Mouse (Mus musculus) kidney, embryonic 16.5 days (tissue): ENCODE measurements around the gene Zfand3. TPM values are rescaled to one million over a fixed set of nuclear protein-coding genes. Genes with fewer than 3 reads are reported as not detected.

Experiments used
- ATAC-seq: fragments of 200-750 bp; cut with Nextera tagmentation; 2 replicates; pipeline ENCODE4 v1.8.0; 2017; ENCODE audit warnings: moderate TSS enrichment; ENCODE audit not compliant: low FRiP score, low TSS enrichment
- H3K27ac ChIP-seq: fragments of 300-500 bp; sonication (generic); 2 replicates; pipeline ENCODE4 v1.5.1; 2014; ENCODE audit warnings: low read length
- H3K27me3 ChIP-seq: fragments of 300-500 bp; sonication (generic); 2 replicates; pipeline ENCODE4 v1.6.1; 2014; ENCODE audit warnings: low read length, control low read depth, mixed read lengths; ENCODE audit not compliant: insufficient read depth
- H3K36me3 ChIP-seq: fragments of 300-500 bp; sonication (generic); 2 replicates; pipeline ENCODE4 v1.6.1; 2014; ENCODE audit warnings: low read length, control low read depth, mixed read lengths; ENCODE audit not compliant: insufficient read depth
- H3K4me1 ChIP-seq: fragments of 300-500 bp; sonication (generic); 2 replicates; pipeline ENCODE4 v1.6.1; 2014; ENCODE audit warnings: low read length, control low read depth, mixed read lengths; ENCODE audit not compliant: insufficient read depth
- H3K4me2 ChIP-seq: fragments of 300-500 bp; sonication (generic); replicated peaks from 2 replicates; pipeline ENCODE4 v1.6.1; 2014; ENCODE audit warnings: low read depth, low read length
- H3K4me3 ChIP-seq: fragments of 300-500 bp; sonication (generic); 2 replicates; pipeline ENCODE4 v1.5.1; 2014; ENCODE audit warnings: mild to moderate bottlenecking, low read length
- H3K9ac ChIP-seq: fragments of 300-500 bp; sonication (generic); replicated peaks from 2 replicates; pipeline ENCODE4 v1.6.1; 2014; ENCODE audit warnings: low read length
- H3K9me3 ChIP-seq: fragments of 300-500 bp; sonication (generic); 2 replicates; pipeline ENCODE4 v1.6.1; 2016; ENCODE audit warnings: low read length, control low read depth
- WGBS: fragments of 180-500 bp; shearing (Covaris S2); extraction: QIAGEN DNeasy Blood & Tissue Kit; methylation state at CpG from one replicate; pipeline ENCODE4 v1.1.7; 2014; 5-methylcytosine and 5-hydroxymethylcytosine counted together
- polyA plus RNA-seq: library from polyadenylated mRNA; unstranded; fragments of >200 nt; fragmentation: Nextera tagmentation; extraction: Ambion mirVana; gene quantifications from 2 replicates; pipeline ENCODE4 v1.2.1, GENCODE M21; 2015

The Zfand3 gene
- polyA plus RNA-seq, 1 experiment from 2014 or later, result 62.0 TPM

GRCm38 (mm10) chr17:29994459-29994858 is 10.1 kb upstream of the Zfand3 start:
- Histone ChIP-seq H3K4me2 (no peak overlapping the region), H3K36me3 (no peaks in the 10 kb centered on the region), H3K9ac (no peak overlapping the region), H3K27ac (no peak overlapping the region), H3K27me3 (no peaks in the 10 kb centered on the region), H3K4me3 (no peak overlapping the region), H3K4me1 (no peaks in the 10 kb centered on the region), H3K9me3 (no peaks in the 10 kb centered on the region)
- 83% methylated on average over 4 of the region's 4 CpGs for WGBS
- ATAC-seq, result no peak

GRCm38 (mm10) chr17:29995986-29996385 is 8.5 kb upstream of the Zfand3 start:
- Histone ChIP-seq H3K4me2 (no peak overlapping the region), H3K4me3 (no peak overlapping the region), H3K27ac (no peak overlapping the region), H3K4me1 (no peaks in the 10 kb centered on the region), H3K36me3 (no peaks in the 10 kb centered on the region), H3K27me3 (no peaks in the 10 kb centered on the region), H3K9ac (no peak overlapping the region), H3K9me3 (no peaks in the 10 kb centered on the region)
- ATAC-seq, result no peak
- WGBS, result 89% methylated on average over 5 of the region's 5 CpGs

DNA sequence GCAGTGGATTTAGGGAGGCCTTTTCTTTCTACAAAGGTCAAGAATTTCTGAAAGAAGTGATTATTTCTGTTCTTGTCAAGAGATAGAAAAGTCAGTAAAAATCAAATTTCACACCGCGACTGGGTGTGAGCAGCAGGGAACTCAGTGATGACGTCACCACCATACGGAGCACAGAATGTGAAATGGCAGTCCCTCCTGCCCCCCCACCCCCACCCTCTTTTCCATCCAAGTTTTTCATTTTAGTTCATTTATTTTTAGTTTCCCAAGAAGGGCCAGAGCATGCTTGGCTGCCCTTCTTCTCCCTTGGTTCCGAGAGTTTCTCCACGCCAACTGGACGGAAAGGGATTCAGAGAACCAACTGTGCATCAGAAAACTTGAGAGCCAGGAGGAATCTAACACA is 6.8 kb upstream of the Zfand3 start:
- H3K4me2 ChIP-seq, result no peak overlapping the region
- H3K9ac ChIP-seq, result no peak overlapping the region
- no peaks in the 10 kb centered on the region for H3K27me3 ChIP-seq
- no peak for ATAC-seq
- no peak overlapping the region for H3K27ac ChIP-seq
- 87% methylated on average over 7 of the region's 7 CpGs for WGBS
- no peaks in the 10 kb centered on the region for H3K4me1 ChIP-seq
- no peak overlapping the region for H3K4me3 ChIP-seq
- H3K9me3 ChIP-seq, result no peaks in the 10 kb centered on the region
- H3K36me3 ChIP-seq, result no peaks in the 10 kb centered on the region

GRCm38 (mm10) chr17:29998566-29999295 is 5.8 kb upstream of the Zfand3 start:
- peaks cover 5% of the 10 kb centered on the region for H3K4me1 ChIP-seq
- H3K4me2 ChIP-seq, result no peak overlapping the region
- no peak overlapping the region for H3K27ac ChIP-seq
- whole genome bisulfite sequencing, result 82% methylated on average over 24 of the region's 24 CpGs
- no peaks in the 10 kb centered on the region for H3K27me3 ChIP-seq
- no peaks in the 10 kb centered on the region for H3K9me3 ChIP-seq
- ATAC-seq, result no peak
- no peak overlapping the region for H3K4me3 ChIP-seq
- no peaks in the 10 kb centered on the region for H3K36me3 ChIP-seq
- no peak overlapping the region for H3K9ac ChIP-seq

DNA sequence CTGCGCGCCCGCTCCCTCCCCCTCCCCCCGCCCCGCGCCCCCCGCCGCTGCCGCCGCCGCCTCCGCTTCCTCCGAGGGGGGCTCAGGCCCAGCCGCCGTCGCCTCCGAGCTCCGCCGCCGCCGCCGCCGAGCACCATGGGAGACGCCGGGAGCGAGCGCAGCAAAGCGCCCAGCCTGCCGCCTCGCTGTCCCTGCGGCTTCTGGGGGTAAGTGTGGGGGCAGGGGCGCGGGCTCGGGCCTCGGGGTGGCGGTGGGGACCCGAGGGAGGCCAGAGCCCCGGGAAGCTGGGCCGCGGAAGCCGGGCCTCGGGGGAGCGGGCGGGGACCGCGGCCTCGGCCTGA is 540 bp downstream of the Zfand3 start:
- Histone ChIP-seq H3K4me1 (peaks cover 40% of the 10 kb centered on the region), H3K4me3 (peak overlapping the region; percentile 98), H3K9ac (peak overlapping the region; percentile 100), H3K4me2 (peak overlapping the region; percentile 70), H3K9me3 (no peaks in the 10 kb centered on the region), H3K27me3 (no peaks in the 10 kb centered on the region), H3K27ac (peak overlapping the region; percentile 100), H3K36me3 (no peaks in the 10 kb centered on the region)
- 4% methylated on average over 10 of the region's 47 CpGs for WGBS
- ATAC-seq, result peak; percentile 39

GRCm38 (mm10) chr17:30005451-30005941 is 963 bp downstream of the Zfand3 start:
- Histone ChIP-seq H3K27me3 (no peaks in the 10 kb centered on the region), H3K4me2 (peak overlapping the region; percentile 70), H3K4me1 (peaks cover 44% of the 10 kb centered on the region), H3K4me3 (peak overlapping the region; percentile 98), H3K9me3 (no peaks in the 10 kb centered on the region), H3K27ac (peak overlapping the region; percentile 100), H3K36me3 (no peaks in the 10 kb centered on the region), H3K9ac (peak overlapping the region; percentile 100)
- peak; percentile 39 for ATAC-seq
- 0% methylated on average over 17 of the region's 19 CpGs for WGBS

- H3K36me3 ChIP-seq, result no peaks in the 10 kb centered on the region
- 0 out of 2 replicates have a peak overlapping the region, but pooled peaks have one; percentile 6 for H3K4me3 ChIP-seq
- no peaks in the 10 kb centered on the region for H3K9me3 ChIP-seq
- 82% methylated on average over 2 of the region's 2 CpGs for WGBS
- no peaks in the 10 kb centered on the region for H3K27me3 ChIP-seq
- peaks cover 45% of the 10 kb centered on the region for H3K4me1 ChIP-seq
- no peak for ATAC-seq
- no peak overlapping the region; the same call in 1 of the 2 replicates for H3K27ac ChIP-seq
- H3K4me2 ChIP-seq, result peak overlapping the region; percentile 29
- 0 out of 2 replicates have a peak overlapping the region, but pooled peaks have one; percentile 12 for H3K9ac ChIP-seq
Observed at GRCm38 (mm10) chr17:30006877-30007276, 2.3 kb downstream of the Zfand3 start.

- no peaks in the 10 kb centered on the region for H3K27me3 ChIP-seq
- H3K4me2 ChIP-seq, result peak overlapping the region; percentile 17; the same call in 1 of the 2 replicates
- 35% methylated on average over 6 of the region's 6 CpGs for WGBS
- no peak for ATAC-seq
- no peak overlapping the region for H3K27ac ChIP-seq
- H3K36me3 ChIP-seq, result no peaks in the 10 kb centered on the region
- no peak overlapping the region for H3K4me3 ChIP-seq
- H3K9me3 ChIP-seq, result no peaks in the 10 kb centered on the region
- no peak overlapping the region for H3K9ac ChIP-seq
- peaks cover 45% of the 10 kb centered on the region for H3K4me1 ChIP-seq
Observed at GRCm38 (mm10) chr17:30007883-30008282, 3.4 kb downstream of the Zfand3 start.

DNA sequence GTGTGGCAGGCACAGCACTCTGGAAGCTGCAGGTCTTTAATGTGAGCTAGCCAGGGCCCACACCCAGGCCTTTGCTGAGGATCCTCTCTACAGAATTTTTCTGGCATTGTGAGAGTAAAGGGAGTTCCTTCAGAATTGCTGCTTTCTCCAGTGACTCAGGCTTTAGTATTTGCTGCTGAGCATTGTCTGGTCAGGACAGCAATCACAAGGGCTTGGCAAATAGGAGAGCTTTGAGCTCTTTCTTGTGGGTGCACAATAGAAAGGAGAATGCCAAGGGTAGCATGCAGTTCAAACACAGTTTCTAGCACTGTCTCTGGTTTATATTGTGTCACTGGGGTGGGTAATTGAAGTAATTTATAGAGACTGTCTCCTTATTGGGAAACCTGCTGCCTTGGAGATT is 3.9 kb downstream of the Zfand3 start:
- H3K27me3 ChIP-seq, result no peaks in the 10 kb centered on the region
- no peak overlapping the region for H3K4me3 ChIP-seq
- peaks cover 43% of the 10 kb centered on the region for H3K4me1 ChIP-seq
- 0 out of 2 replicates have a peak overlapping the region, but pooled peaks have one; percentile 46 for H3K9ac ChIP-seq
- H3K9me3 ChIP-seq, result no peaks in the 10 kb centered on the region
- no peak for ATAC-seq
- H3K36me3 ChIP-seq, result no peaks in the 10 kb centered on the region
- 0 out of 2 replicates have a peak overlapping the region, but pooled peaks have one; percentile 17 for H3K4me2 ChIP-seq
- H3K27ac ChIP-seq, result peak overlapping the region; percentile 58; the same call in 1 of the 2 replicates

DNA sequence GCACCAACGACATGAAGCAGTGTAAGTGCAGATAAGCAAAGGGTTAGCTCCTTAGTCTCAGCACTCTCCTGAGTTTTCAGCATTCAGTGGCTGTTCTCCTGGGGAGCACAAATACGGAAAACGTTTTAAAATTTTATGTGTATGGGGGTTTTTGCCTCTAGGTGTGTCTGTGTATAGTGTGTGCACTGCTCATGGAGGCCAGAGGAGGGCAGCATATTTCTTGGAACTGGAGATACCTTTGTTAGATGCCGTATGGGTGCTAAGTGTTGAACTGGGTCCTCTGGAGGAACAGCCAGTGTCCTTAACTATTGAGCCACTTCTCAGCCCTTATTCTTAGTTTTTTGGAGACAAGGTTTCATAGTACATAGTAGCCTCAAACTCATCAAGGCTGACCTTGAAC is 10.1 kb downstream of the Zfand3 start:
- peaks cover 5% of the 10 kb centered on the region; the same call in 1 of the 2 replicates for H3K9me3 ChIP-seq
- no peak overlapping the region for H3K9ac ChIP-seq
- H3K36me3 ChIP-seq, result no peaks in the 10 kb centered on the region
- H3K27ac ChIP-seq, result no peak overlapping the region
- 93% methylated on average over 4 of the region's 4 CpGs for WGBS
- H3K4me3 ChIP-seq, result no peak overlapping the region
- H3K4me2 ChIP-seq, result no peak overlapping the region
- no peaks in the 10 kb centered on the region for H3K27me3 ChIP-seq
- H3K4me1 ChIP-seq, result peaks cover 25% of the 10 kb centered on the region
- ATAC-seq, result no peak
